Mouse (Mus musculus): ENCODE data around the gene Slc25a10. TPM values are rescaled to one million over a fixed set of nuclear protein-coding genes. Genes with fewer than 3 reads are reported as not detected.

The Slc25a10 gene
- polyA plus RNA-seq, 1 experiment from 2014 or later = 99.7 TPM

DNA sequence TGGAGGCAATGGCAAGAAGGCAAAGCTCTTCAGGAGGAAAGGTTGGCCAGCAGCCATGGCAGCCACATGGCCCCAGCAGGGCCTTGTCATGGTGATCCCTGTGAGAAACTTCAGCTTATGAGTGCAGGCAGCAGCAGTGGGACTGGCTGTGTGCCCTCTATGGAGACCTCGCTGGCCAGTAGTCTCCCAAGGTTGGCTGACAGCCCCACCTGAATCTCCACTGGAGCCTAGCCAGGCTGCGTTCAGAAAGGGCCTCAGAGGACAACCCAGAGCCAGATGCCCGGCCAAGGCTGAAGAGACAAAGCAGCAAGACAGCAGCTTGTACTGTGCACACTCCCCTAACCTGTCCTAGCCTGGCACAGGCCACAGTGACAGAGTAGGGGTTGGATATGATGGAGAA lies 46.8 kb downstream of the Slc25a10 start:
- peaks cover 9% of the 10 kb centered on the region for H3K36me3 ChIP-seq (replicated peaks; ENCODE audit: insufficient read depth, low read length)
- no peak overlapping the region for H3K4me2 ChIP-seq (ENCODE audit: low read depth, low read length)
- H3K27me3 ChIP-seq (ENCODE audit: insufficient read depth, low read length) = no peaks in the 10 kb centered on the region
- 51% methylated on average over 3 of the region's 3 CpGs for WGBS (ENCODE audit: insufficient replicate concordance)
- ATAC-seq (no peak), DNase-seq (no peak)
- H3K9me3 ChIP-seq (ENCODE audit: low read length) = no peaks in the 10 kb centered on the region
- TF ChIP-seq EP300 (IDR thresholded peaks at IDR 0.05; ENCODE audit: low read depth) (no peak), CTCF (IDR thresholded peaks at IDR 0.05; ENCODE audit: low read depth) (no peak)
- H3K4me1 ChIP-seq (ENCODE audit: insufficient read depth) = peaks cover 23% of the 10 kb centered on the region
- no peak overlapping the region for H3K4me3 ChIP-seq (ENCODE audit: low read depth, low read length)
- H3K27ac ChIP-seq (ENCODE audit: low read depth) = peak overlapping the region; percentile 85
- no peak overlapping the region; the same call in 1 of the 2 replicates for H3K9ac ChIP-seq (replicated peaks)

GRCm38 (mm10) chr11:120538955-120539284 lies 47.3 kb downstream of the Slc25a10 start:
- H3K4me3 ChIP-seq (ENCODE audit: low read depth, low read length) = no peak overlapping the region
- no peaks in the 10 kb centered on the region for H3K9me3 ChIP-seq (ENCODE audit: low read length)
- ATAC-seq (peak; percentile 9; the same call in 1 of the 2 replicates), DNase-seq (no peak)
- peak overlapping the region; percentile 85 for H3K27ac ChIP-seq (ENCODE audit: low read depth)
- H3K4me2 ChIP-seq (ENCODE audit: low read depth, low read length) = no peak overlapping the region
- H3K36me3 ChIP-seq (replicated peaks; ENCODE audit: insufficient read depth, low read length) = peaks cover 13% of the 10 kb centered on the region
- WGBS (ENCODE audit: insufficient replicate concordance) = 21% methylated on average over 8 of the region's 8 CpGs
- peaks cover 23% of the 10 kb centered on the region for H3K4me1 ChIP-seq (ENCODE audit: insufficient read depth)
- no peak overlapping the region; the same call in 1 of the 2 replicates for H3K9ac ChIP-seq (replicated peaks)
- TF ChIP-seq EP300 (IDR thresholded peaks at IDR 0.05; ENCODE audit: low read depth) = no peak
- no peak for TF ChIP-seq CTCF (IDR thresholded peaks at IDR 0.05; ENCODE audit: low read depth)
- H3K27me3 ChIP-seq (ENCODE audit: insufficient read depth, low read length) = no peaks in the 10 kb centered on the region

- peaks cover 18% of the 10 kb centered on the region for H3K36me3 ChIP-seq (replicated peaks; ENCODE audit: insufficient read depth, low read length)
- TF ChIP-seq CTCF (IDR thresholded peaks at IDR 0.05; ENCODE audit: low read depth) (no peak), EP300 (IDR thresholded peaks at IDR 0.05; ENCODE audit: low read depth) (no peak)
- H3K4me3 ChIP-seq (ENCODE audit: low read depth, low read length) = no peak overlapping the region
- ATAC-seq (peak; percentile 91), DNase-seq (peak; percentile 74)
- no peaks in the 10 kb centered on the region for H3K9me3 ChIP-seq (ENCODE audit: low read length)
- peak overlapping the region; percentile 85 for H3K27ac ChIP-seq (ENCODE audit: low read depth)
- peaks cover 23% of the 10 kb centered on the region for H3K4me1 ChIP-seq (ENCODE audit: insufficient read depth)
- no peaks in the 10 kb centered on the region for H3K27me3 ChIP-seq (ENCODE audit: insufficient read depth, low read length)
- 37% methylated on average over 10 of the region's 10 CpGs for WGBS (ENCODE audit: insufficient replicate concordance)
- H3K4me2 ChIP-seq (ENCODE audit: low read depth, low read length) = no peak overlapping the region
- H3K9ac ChIP-seq (replicated peaks) = peak overlapping the region; percentile 38; the same call in 1 of the 2 replicates
Observed at GRCm38 (mm10) chr11:120539285-120540014, 47.8 kb downstream of the Slc25a10 start.

DNA sequence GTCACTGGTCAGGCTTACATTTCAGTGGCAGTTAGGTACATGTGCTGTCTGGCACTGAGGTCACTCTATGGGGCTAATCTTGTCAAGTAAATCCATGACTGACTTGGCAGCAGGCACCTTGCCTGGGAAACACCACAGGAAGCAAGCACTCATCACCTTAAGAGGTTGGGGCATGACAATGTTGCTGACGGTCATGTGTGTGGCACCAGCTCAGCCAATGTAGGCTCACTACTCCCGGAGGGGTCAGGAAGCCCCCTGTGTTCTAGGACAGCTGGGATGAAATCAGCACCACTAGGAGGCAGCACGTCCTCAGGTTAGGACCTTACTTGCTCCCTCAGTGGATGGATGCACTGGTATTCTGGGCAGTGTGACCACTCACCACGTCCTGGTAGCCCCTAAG lies 50.3 kb downstream of the Slc25a10 start:
- 61% methylated on average over 4 of the region's 4 CpGs for WGBS (ENCODE audit: insufficient replicate concordance)
- Histone ChIP-seq H3K9ac (replicated peaks) (no peak overlapping the region; the same call in 1 of the 2 replicates), H3K9me3 (ENCODE audit: low read length) (no peaks in the 10 kb centered on the region), H3K4me1 (ENCODE audit: insufficient read depth) (peaks cover 32% of the 10 kb centered on the region), H3K4me3 (ENCODE audit: low read depth, low read length) (no peak overlapping the region), H3K36me3 (replicated peaks; ENCODE audit: insufficient read depth, low read length) (peaks cover 21% of the 10 kb centered on the region), H3K4me2 (ENCODE audit: low read depth, low read length) (no peak overlapping the region), H3K27ac (ENCODE audit: low read depth) (no peak overlapping the region), H3K27me3 (ENCODE audit: insufficient read depth, low read length) (no peaks in the 10 kb centered on the region)
- TF ChIP-seq CTCF (IDR thresholded peaks at IDR 0.05; ENCODE audit: low read depth) (peak; percentile 64), EP300 (IDR thresholded peaks at IDR 0.05; ENCODE audit: low read depth) (no peak)
- DNase-seq (no peak), ATAC-seq (no peak)

GRCm38 (mm10) chr11:120542376-120542775 lies 50.7 kb downstream of the Slc25a10 start:
- no peaks in the 10 kb centered on the region for H3K27me3 ChIP-seq (ENCODE audit: insufficient read depth, low read length)
- peaks cover 21% of the 10 kb centered on the region for H3K36me3 ChIP-seq (replicated peaks; ENCODE audit: insufficient read depth, low read length)
- H3K9me3 ChIP-seq (ENCODE audit: low read length) = no peaks in the 10 kb centered on the region
- H3K4me2 ChIP-seq (ENCODE audit: low read depth, low read length) = no peak overlapping the region
- TF ChIP-seq CTCF (IDR thresholded peaks at IDR 0.05; ENCODE audit: low read depth) = no peak
- TF ChIP-seq EP300 (IDR thresholded peaks at IDR 0.05; ENCODE audit: low read depth) = no peak
- H3K27ac ChIP-seq (ENCODE audit: low read depth) = no peak overlapping the region
- WGBS (ENCODE audit: insufficient replicate concordance) = 81% methylated on average over 6 of the region's 6 CpGs
- no peak for ATAC-seq
- no peak overlapping the region for H3K4me3 ChIP-seq (ENCODE audit: low read depth, low read length)
- peaks cover 35% of the 10 kb centered on the region for H3K4me1 ChIP-seq (ENCODE audit: insufficient read depth)
- no peak for DNase-seq
- H3K9ac ChIP-seq (replicated peaks) = peak overlapping the region; percentile 16; the same call in 1 of the 2 replicates

GRCm38 (mm10) chr11:120545964-120546363 lies 54.3 kb downstream of the Slc25a10 start:
- no peak overlapping the region for H3K9ac ChIP-seq (replicated peaks)
- H3K27me3 ChIP-seq (ENCODE audit: insufficient read depth, low read length) = no peaks in the 10 kb centered on the region
- peaks cover 35% of the 10 kb centered on the region for H3K4me1 ChIP-seq (ENCODE audit: insufficient read depth)
- 93% methylated on average over 3 of the region's 3 CpGs for WGBS (ENCODE audit: insufficient replicate concordance)
- H3K9me3 ChIP-seq (ENCODE audit: low read length) = no peaks in the 10 kb centered on the region
- TF ChIP-seq EP300 (IDR thresholded peaks at IDR 0.05; ENCODE audit: low read depth) (no peak), CTCF (IDR thresholded peaks at IDR 0.05; ENCODE audit: low read depth) (no peak)
- H3K27ac ChIP-seq (ENCODE audit: low read depth) = no peak overlapping the region
- no peak overlapping the region for H3K4me3 ChIP-seq (ENCODE audit: low read depth, low read length)
- H3K36me3 ChIP-seq (replicated peaks; ENCODE audit: insufficient read depth, low read length) = peaks cover 19% of the 10 kb centered on the region
- DNase-seq = no peak
- no peak for ATAC-seq
- no peak overlapping the region for H3K4me2 ChIP-seq (ENCODE audit: low read depth, low read length)
